Mouse (Mus musculus) ES-Bruce4 (cell line): ENCODE results near the gene Lgr5. TPM values are rescaled to one million over a fixed set of nuclear protein-coding genes. Genes with fewer than 3 reads are reported as not detected.

Experiments
- H3K27ac ChIP-seq: 2 replicates; pipeline ENCODE4 v1.5.1; 2012; ENCODE audit warnings: low read length, inconsistent platforms; ENCODE audit not compliant: insufficient read depth
- H3K27me3 ChIP-seq: 2 replicates; pipeline ENCODE4 v1.6.1; 2012; ENCODE audit warnings: mild to moderate bottlenecking, low read length, inconsistent platforms; ENCODE audit not compliant: control insufficient read depth, poor library complexity, insufficient read depth, severe bottlenecking
- H3K36me3 ChIP-seq: 2 replicates; pipeline ENCODE4 v1.6.1; 2012; ENCODE audit warnings: inconsistent platforms, mild to moderate bottlenecking, low read length, moderate library complexity; ENCODE audit not compliant: control insufficient read depth, poor library complexity, insufficient read depth, severe bottlenecking
- H3K4me1 ChIP-seq: one replicate; pipeline ENCODE4 v1.8.1; 2011; ENCODE audit warnings: low read length; ENCODE audit not compliant: control insufficient read depth, insufficient read depth
- H3K4me3 ChIP-seq: 2 replicates; pipeline ENCODE4 v1.5.1; 2011; ENCODE audit warnings: low read depth, mild to moderate bottlenecking, low read length
- H3K9ac ChIP-seq: 2 replicates; pipeline ENCODE4 v1.6.1; 2012; ENCODE audit warnings: low read depth, mild to moderate bottlenecking, inconsistent platforms; ENCODE audit not compliant: poor library complexity, severe bottlenecking
- H3K9me3 ChIP-seq: replicated peaks from 2 replicates; pipeline ENCODE4 v1.6.1; 2012; ENCODE audit warnings: mild to moderate bottlenecking, low read length, inconsistent platforms; ENCODE audit not compliant: control insufficient read depth, poor library complexity, insufficient read depth, severe bottlenecking
- CTCF ChIP-seq: IDR thresholded peaks from one replicate; pipeline ENCODE4 v1.8.1; 2011; ENCODE audit warnings: low read depth, low read length
- EP300 ChIP-seq: IDR thresholded peaks from 2 replicates; pipeline ENCODE4 v1.6.1; 2011; ENCODE audit warnings: low read depth, low read length; ENCODE audit not compliant: insufficient read depth
- POLR2A ChIP-seq: IDR thresholded peaks from one replicate; pipeline ENCODE4 v1.8.1; 2011; ENCODE audit warnings: low read length; ENCODE audit not compliant: insufficient read depth
- polyA plus RNA-seq: library from polyadenylated mRNA; stranded (reverse); fragments of >200 nt; gene quantifications from 2 replicates; pipeline ENCODE4 v1.2.4, GENCODE M21; 2011; ENCODE audit warnings: low read depth; ENCODE audit not compliant: missing spikeins, insufficient read depth, insufficient read length

Lgr5 gene
- polyA plus RNA-seq, 1 experiment: 0.27 TPM

DNA sequence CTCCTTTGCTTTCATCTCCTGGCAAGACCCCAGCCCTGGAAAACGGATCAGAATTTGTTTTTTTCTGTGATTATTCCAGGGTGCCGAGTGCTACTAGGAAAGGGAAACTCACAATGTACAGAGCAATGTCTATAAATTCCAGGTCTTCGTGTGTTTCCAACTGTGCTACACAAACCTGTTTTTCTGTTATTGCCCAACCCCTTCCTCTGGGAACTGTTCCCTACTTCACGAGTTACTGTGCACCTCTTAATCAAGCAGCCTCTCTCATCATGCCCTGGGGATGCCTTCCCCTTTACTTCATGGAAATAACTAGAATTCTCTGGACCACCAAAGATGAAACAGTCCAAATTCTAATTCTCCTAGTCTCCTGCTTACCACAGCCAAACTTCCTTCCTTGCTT lies 58.7 kb downstream of the Lgr5 start:
- H3K27me3 ChIP-seq: no peaks in the 10 kb centered on the region
- H3K9ac ChIP-seq: no peak overlapping the region
- H3K4me1 ChIP-seq: no peaks in the 10 kb centered on the region
- H3K9me3 ChIP-seq: no peaks in the 10 kb centered on the region; the same call in 1 of the 2 replicates
- no peaks in the 10 kb centered on the region for H3K36me3 ChIP-seq
- H3K27ac ChIP-seq: no peak overlapping the region
- no peak for TF ChIP-seq POLR2A
- TF ChIP-seq EP300: no peak
- no peak for TF ChIP-seq CTCF
- H3K4me3 ChIP-seq: no peak overlapping the region

DNA sequence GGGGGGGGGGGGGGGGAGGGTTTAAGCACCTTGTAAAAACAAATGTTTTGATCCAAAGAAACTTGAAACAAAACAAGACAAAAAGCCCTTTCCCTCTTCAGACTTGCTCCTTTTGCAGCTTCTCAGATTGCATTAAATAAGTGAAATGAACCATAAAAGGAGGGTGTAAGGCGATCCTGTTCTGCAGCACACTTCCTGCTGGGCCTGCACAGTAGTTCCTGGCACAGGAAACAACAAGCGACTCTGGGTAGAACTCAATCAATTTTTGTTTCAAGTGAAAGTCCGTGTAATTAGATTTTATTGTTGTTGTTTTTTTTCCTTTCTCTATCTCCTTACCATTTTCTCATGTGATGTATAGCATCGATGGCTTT lies 66.5 kb downstream of the Lgr5 start:
- no peaks in the 10 kb centered on the region for H3K4me1 ChIP-seq
- no peak overlapping the region for H3K9ac ChIP-seq
- no peak overlapping the region for H3K27ac ChIP-seq
- no peaks in the 10 kb centered on the region for H3K27me3 ChIP-seq
- no peaks in the 10 kb centered on the region for H3K9me3 ChIP-seq
- TF ChIP-seq POLR2A (no peak), CTCF (no peak), EP300 (no peak)
- H3K4me3 ChIP-seq: no peak overlapping the region
- no peaks in the 10 kb centered on the region for H3K36me3 ChIP-seq

DNA sequence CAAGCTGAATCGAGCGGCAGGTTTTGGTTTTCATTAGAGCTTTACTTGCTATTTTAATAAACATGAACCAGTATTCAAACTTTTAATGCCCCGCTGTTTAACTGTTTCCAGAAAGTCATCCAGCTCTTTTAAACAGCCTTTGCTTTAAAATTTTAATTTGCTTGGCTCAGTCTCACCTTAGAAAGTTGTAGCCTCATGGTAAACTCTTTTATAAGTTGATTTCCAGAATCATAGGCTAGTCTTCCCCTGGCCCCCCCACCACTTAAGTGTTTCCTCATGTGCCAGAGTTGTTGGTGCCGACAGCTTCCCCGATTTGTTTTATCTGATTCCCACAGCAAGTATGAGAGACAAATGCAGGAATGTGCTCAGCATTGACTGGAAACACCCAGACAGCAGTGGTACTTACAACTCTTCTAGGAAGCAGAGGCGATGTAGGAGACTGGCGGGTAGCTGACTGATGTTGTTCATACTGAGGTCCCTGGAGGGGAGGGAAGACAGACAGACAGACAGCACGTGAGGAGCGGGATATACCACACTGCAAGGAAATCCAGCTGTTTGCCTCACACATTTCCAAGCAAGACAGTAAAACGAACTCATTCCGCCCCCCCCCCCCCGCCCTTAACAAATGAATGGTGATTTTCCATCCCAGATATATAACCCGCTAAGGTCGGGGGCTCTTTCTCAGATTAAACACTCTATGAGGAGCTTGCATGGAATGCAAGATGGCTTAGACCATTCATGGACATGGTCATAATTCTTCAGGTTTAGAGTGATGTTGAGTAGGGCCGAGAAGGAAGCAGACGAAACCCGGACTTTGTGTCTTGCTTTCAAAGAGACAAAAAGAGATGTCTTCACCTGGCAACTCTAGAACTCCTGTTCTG lies 67.1 kb downstream of the Lgr5 start:
- H3K9me3 ChIP-seq: no peaks in the 10 kb centered on the region
- TF ChIP-seq POLR2A: no peak
- no peak for TF ChIP-seq EP300
- no peak for TF ChIP-seq CTCF
- no peaks in the 10 kb centered on the region for H3K36me3 ChIP-seq
- H3K9ac ChIP-seq: no peak overlapping the region
- H3K4me1 ChIP-seq: no peaks in the 10 kb centered on the region
- H3K4me3 ChIP-seq: no peak overlapping the region
- no peaks in the 10 kb centered on the region for H3K27me3 ChIP-seq
- H3K27ac ChIP-seq: no peak overlapping the region

DNA sequence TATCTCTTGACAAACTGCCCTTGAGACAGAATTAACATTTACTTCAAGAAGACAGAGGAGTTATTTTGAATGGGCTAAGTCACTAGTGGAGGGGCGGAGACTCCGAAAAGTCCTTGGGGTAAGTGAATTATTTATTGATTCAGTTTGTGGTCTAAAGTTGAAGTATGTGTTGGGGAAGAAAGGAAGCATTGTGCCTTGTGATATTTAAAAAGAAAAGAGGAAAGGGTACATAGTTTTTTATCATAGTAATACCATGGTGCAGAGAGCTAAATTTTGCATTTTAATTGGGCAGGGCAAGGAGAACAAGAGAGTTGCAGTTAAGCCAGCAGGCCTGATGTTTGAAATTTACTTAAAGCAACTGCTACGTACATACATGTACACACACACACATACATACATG lies 68.7 kb downstream of the Lgr5 start:
- H3K27ac ChIP-seq: no peak overlapping the region
- H3K9ac ChIP-seq: no peak overlapping the region
- H3K36me3 ChIP-seq: no peaks in the 10 kb centered on the region
- no peaks in the 10 kb centered on the region for H3K9me3 ChIP-seq
- no peak for TF ChIP-seq POLR2A
- no peak for TF ChIP-seq EP300
- TF ChIP-seq CTCF: no peak
- no peaks in the 10 kb centered on the region for H3K27me3 ChIP-seq
- no peak overlapping the region for H3K4me3 ChIP-seq
- no peaks in the 10 kb centered on the region for H3K4me1 ChIP-seq

DNA sequence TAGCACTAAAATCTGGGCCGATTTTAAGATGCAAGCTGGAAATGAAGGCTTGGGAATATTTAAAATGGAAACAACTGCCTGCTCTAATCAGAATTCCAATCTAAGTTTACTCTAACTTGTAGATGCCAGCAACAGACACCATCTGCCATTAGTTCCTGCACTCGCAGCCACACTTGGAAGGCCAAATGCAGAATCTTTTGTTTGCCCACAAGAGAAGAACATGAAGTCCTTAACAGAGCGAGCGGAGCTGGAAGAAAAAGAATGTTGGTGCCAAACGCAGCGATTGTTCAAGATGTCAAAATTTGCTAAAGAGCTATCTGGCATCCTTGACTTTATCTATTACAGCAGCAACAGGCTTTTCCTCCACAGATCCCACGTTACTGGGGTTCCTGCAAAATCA lies 72.1 kb downstream of the Lgr5 start:
- H3K27me3 ChIP-seq: no peaks in the 10 kb centered on the region
- no peak overlapping the region for H3K9ac ChIP-seq
- no peaks in the 10 kb centered on the region for H3K36me3 ChIP-seq
- TF ChIP-seq POLR2A (no peak), EP300 (no peak), CTCF (no peak)
- H3K4me3 ChIP-seq: no peak overlapping the region
- no peaks in the 10 kb centered on the region for H3K9me3 ChIP-seq
- H3K27ac ChIP-seq: no peak overlapping the region
- no peaks in the 10 kb centered on the region for H3K4me1 ChIP-seq

DNA sequence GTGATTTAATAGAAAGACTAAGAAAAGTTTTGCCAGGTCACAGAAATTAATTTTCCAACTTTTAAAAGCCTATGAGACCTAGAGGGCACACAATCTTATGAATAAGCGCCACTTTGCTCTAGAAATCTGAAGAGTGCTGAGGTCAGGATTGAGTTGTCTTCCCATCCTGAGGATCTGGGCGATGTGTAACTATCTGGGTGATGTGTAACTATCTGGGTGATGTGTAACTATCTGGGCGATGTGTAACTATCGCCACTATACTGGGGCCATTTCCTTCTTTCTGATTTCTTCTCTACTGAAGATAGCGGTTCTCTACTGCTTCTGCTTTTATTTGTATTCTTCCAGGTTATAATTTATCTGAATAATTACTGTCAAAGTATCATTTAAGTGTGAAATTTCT lies 76.6 kb downstream of the Lgr5 start:
- H3K4me3 ChIP-seq: no peak overlapping the region
- H3K9ac ChIP-seq: no peak overlapping the region
- no peaks in the 10 kb centered on the region for H3K27me3 ChIP-seq
- TF ChIP-seq POLR2A (no peak), CTCF (no peak), EP300 (no peak)
- H3K4me1 ChIP-seq: no peaks in the 10 kb centered on the region
- no peak overlapping the region for H3K27ac ChIP-seq
- no peaks in the 10 kb centered on the region for H3K36me3 ChIP-seq
- H3K9me3 ChIP-seq: no peaks in the 10 kb centered on the region
